Mouse (Mus musculus): ENCODE measurements around the gene Lancl1. TPM values are rescaled to one million over a fixed set of nuclear protein-coding genes. Genes with fewer than 3 reads are reported as not detected.

The Lancl1 gene
- total RNA-seq, 2 experiments from 2014 or later: 142 to 160 TPM

Other genes with a start within 250 kb of the Lancl1 start
- 10 to 100 TPM; 14.3 to 15.0 TPM for gene Kansl1l, start 221.3 kb downstream of the Lancl1 start, total RNA-seq (2021)
- 10 to 100 TPM; 33.7 to 34.2 TPM for gene Acadl, start 175.6 kb downstream of the Lancl1 start, total RNA-seq (2021)
- gene Myl1, start 93.5 kb downstream of the Lancl1 start, total RNA-seq (2021): 1 to 10 TPM in 1 of 2 experiments, not detected in 1; 1.0 TPM
- gene Cps1, start 84.2 kb upstream of the Lancl1 start, total RNA-seq (2021): under 1 TPM; 0.43 to 0.46 TPM

Data from layer of hippocampus, postnatal 14 days (tissue).